Mouse (Mus musculus) heart, adult 2 months (tissue): ENCODE measurements around the gene Nkapd1. TPM values are rescaled to one million over a fixed set of nuclear protein-coding genes. Genes with fewer than 3 reads are reported as not detected.

Source experiments
- DNase-seq, 2 experiments: peaks; one replicate each; pipeline ENCODE4 v3.0.0; 2021
- H3K27ac ChIP-seq: fragments of 200-600 bp; 2 replicates; pipeline ENCODE4 v1.8.1; 2022
- H3K27me3 ChIP-seq: fragments of 200-500 bp; 2 replicates; pipeline ENCODE4 v1.6.1; 2012; ENCODE audit warnings: mild to moderate bottlenecking, low read length, inconsistent platforms, mixed read lengths; ENCODE audit not compliant: control insufficient read depth, insufficient read depth
- H3K36me3 ChIP-seq: fragments of 200-500 bp; 2 replicates; pipeline ENCODE4 v1.6.1; 2012; ENCODE audit warnings: low read length, inconsistent platforms; ENCODE audit not compliant: control insufficient read depth, insufficient read depth
- H3K4me1 ChIP-seq: fragments of 200-500 bp; 2 replicates; pipeline ENCODE4 v1.6.1; 2011; ENCODE audit warnings: low read length; ENCODE audit not compliant: control insufficient read depth, insufficient read depth
- H3K4me3 ChIP-seq: fragments of 200-600 bp; 2 replicates; pipeline ENCODE4 v1.8.1; 2022
- H3K79me2 ChIP-seq: fragments of 200-500 bp; replicated peaks from 2 replicates; pipeline ENCODE4 v1.6.1; 2012; ENCODE audit warnings: mild to moderate bottlenecking, inconsistent platforms, low read length, moderate library complexity, mixed read lengths; ENCODE audit not compliant: control insufficient read depth, insufficient read depth
- H3K9ac ChIP-seq: fragments of 200-500 bp; 2 replicates; pipeline ENCODE4 v1.6.1; 2012; ENCODE audit warnings: low read depth, mild to moderate bottlenecking, control low read depth, inconsistent platforms, low read length, mixed read lengths
- CTCF ChIP-seq: fragments of 200-600 bp; IDR thresholded peaks from 2 replicates; pipeline ENCODE4 v1.8.1; 2022; ENCODE audit warnings: antibody characterized with exemption, mild to moderate bottlenecking, moderate library complexity
- EP300 ChIP-seq: fragments of 200-500 bp; IDR thresholded peaks from 2 replicates; pipeline ENCODE4 v1.6.1; 2011; ENCODE audit warnings: low read depth, low read length, control low read depth; ENCODE audit not compliant: insufficient read depth
- POLR2A ChIP-seq: fragments of 200-500 bp; IDR thresholded peaks from 2 replicates; pipeline ENCODE4 v1.6.1; 2011; ENCODE audit warnings: mild to moderate bottlenecking, low read depth, low read length, control low read depth; ENCODE audit not compliant: insufficient read depth
- WGBS: fragments of 180-500 bp; shearing (Covaris S2); methylation state at CpG from one replicate; pipeline ENCODE4 v1.1.7; 2018; 5-methylcytosine and 5-hydroxymethylcytosine counted together
- intact Hi-C: fragments of 180-260 bp; cut with DNase I; formaldehyde crosslinking; loops from one replicate; pipeline ENCODE4 v1.15.1; 2025
- polyA plus RNA-seq: library from polyadenylated mRNA; depleted of rRNA; stranded (reverse); fragments of >200 nt; gene quantifications from 2 replicates; pipeline ENCODE4 v1.2.3, GENCODE M21; 2012
- total RNA-seq, 2 experiments: library from RNA; stranded (reverse); gene quantifications; 2 replicates each; pipeline ENCODE4 v1.2.3; 2021

Gene Nkapd1
- total and polyA plus RNA-seq, 3 experiments = 3.1 to 13.2 (median 11.9) TPM

GRCm38 (mm10) chr9:50658941-50659388 is 41.7 kb upstream of the Nkapd1 start:
- Histone ChIP-seq H3K4me3 (peak overlapping the region; percentile 96), H3K36me3 (peaks cover 16% of the 10 kb centered on the region), H3K27ac (peak overlapping the region; percentile 95), H3K79me2 (peaks cover 3% of the 10 kb centered on the region), H3K27me3 (no peaks in the 10 kb centered on the region), H3K4me1 (peaks cover 2% of the 10 kb centered on the region), H3K9ac (peak overlapping the region; percentile 88)
- intact Hi-C loops = loop anchor here (1.0 to 2.0 kb wide), 2 partner anchors 54 to 109 kb away; partner anchors contain the start of gene Fdxacb1
- DNase-seq = no peak
- TF ChIP-seq CTCF = no peak
- no peak for TF ChIP-seq POLR2A
- TF ChIP-seq EP300 = no peak
- under 1% methylated on average over 28 of the region's 28 CpGs for WGBS

DNA sequence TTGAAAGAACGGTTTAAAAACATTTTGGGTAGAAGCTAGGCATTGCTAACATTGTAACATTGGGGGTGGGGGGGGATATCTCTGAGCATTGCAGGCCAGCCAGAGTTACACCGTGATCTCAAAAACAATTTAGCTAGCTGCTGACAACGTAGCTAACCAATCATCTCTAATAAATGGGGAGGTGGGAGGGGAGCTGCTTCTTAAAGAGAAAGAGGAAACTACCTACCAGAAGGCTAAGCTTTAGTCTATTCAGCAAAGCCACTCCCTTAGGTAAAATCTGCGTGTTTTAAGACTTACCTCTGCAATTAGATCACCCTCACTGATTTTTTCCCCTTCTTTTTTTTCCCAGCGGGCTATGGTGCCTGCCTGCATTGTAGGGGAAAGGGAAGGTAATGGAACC is 41.1 kb upstream of the Nkapd1 start:
- Histone ChIP-seq H3K4me1 (peaks cover 2% of the 10 kb centered on the region), H3K4me3 (peak overlapping the region; percentile 96), H3K27me3 (no peaks in the 10 kb centered on the region), H3K79me2 (peaks cover 3% of the 10 kb centered on the region), H3K9ac (peak overlapping the region; percentile 88), H3K27ac (peak overlapping the region; percentile 95), H3K36me3 (peaks cover 16% of the 10 kb centered on the region)
- WGBS = 18% methylated on average over 5 of the region's 5 CpGs
- no peak for DNase-seq
- TF ChIP-seq EP300 (no peak), POLR2A (no peak), CTCF (no peak)
- intact Hi-C loops = loop anchor here (2.0 kb wide), 1 partner anchor 54 kb away; no protein-coding TSS in a partner anchor

DNA sequence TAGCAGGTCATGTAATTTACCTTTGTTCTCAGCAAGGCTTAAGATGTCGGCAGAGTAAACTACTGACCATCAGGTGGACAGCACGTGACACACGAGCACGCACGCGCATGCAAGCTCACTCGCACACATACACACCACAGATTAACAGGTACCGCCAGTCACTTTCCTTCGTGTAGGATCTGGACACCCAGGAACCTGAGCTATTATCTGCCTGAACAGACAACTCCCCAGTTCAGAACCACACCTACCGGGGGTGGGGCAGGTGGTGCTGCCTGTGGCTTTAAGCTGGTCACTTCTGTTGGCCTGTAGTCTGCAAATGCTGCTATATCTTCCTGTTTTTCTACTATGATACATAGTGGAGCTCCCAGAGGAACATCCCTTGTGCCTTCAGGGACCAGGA is 33.2 kb upstream of the Nkapd1 start:
- no peaks in the 10 kb centered on the region for H3K27me3 ChIP-seq
- DNase-seq = no peak
- H3K4me3 ChIP-seq = no peak overlapping the region
- no peaks in the 10 kb centered on the region for H3K79me2 ChIP-seq
- peaks cover 3% of the 10 kb centered on the region for H3K36me3 ChIP-seq
- intact Hi-C loops = no loop called here
- no peaks in the 10 kb centered on the region for H3K4me1 ChIP-seq
- no peak for TF ChIP-seq CTCF
- no peak for TF ChIP-seq EP300
- no peak for TF ChIP-seq POLR2A
- no peak overlapping the region for H3K9ac ChIP-seq
- no peak overlapping the region for H3K27ac ChIP-seq
- WGBS = 93% methylated on average over 10 of the region's 10 CpGs

- peaks cover 3% of the 10 kb centered on the region for H3K36me3 ChIP-seq
- TF ChIP-seq EP300 (no peak), POLR2A (no peak), CTCF (no peak)
- DNase-seq = no peak
- H3K79me2 ChIP-seq = no peaks in the 10 kb centered on the region
- H3K4me3 ChIP-seq = no peak overlapping the region
- 69% methylated on average over 10 of the region's 10 CpGs for WGBS
- H3K27ac ChIP-seq = no peak overlapping the region
- no peak overlapping the region for H3K9ac ChIP-seq
- intact Hi-C loops = no loop called here
- H3K27me3 ChIP-seq = no peaks in the 10 kb centered on the region
- H3K4me1 ChIP-seq = no peaks in the 10 kb centered on the region
Observed at GRCm38 (mm10) chr9:50646826-50647370, 29.6 kb upstream of the Nkapd1 start.

GRCm38 (mm10) chr9:50634270-50634669 is 17.0 kb upstream of the Nkapd1 start:
- Histone ChIP-seq H3K36me3 (no peaks in the 10 kb centered on the region; the same call in 1 of the 2 replicates), H3K79me2 (no peaks in the 10 kb centered on the region), H3K4me1 (no peaks in the 10 kb centered on the region), H3K27me3 (no peaks in the 10 kb centered on the region), H3K27ac (no peak overlapping the region), H3K9ac (no peak overlapping the region), H3K4me3 (no peak overlapping the region)
- no peak for DNase-seq
- intact Hi-C loops = no loop called here
- TF ChIP-seq EP300 = no peak
- no peak for TF ChIP-seq CTCF
- WGBS = 93% methylated on average over 11 of the region's 11 CpGs

DNA sequence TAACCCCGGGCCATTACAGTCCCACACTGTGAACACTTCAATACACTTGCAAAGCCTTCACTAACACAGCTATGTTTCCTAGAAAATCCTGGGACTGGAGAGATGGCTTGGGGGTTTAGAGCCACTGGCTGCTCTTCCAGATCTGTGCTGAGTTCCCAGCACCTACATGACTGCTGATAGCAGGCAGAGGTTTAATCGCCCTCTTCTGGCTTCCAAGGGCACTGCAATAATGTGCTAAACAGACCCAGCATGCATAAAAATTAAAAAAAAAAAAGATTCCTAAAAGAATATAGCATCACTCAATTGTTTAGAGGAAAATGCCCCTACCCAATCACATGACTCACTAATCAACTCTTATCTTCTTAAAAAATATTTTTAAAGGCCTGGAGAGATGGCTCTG is 15.8 kb upstream of the Nkapd1 start:
- Histone ChIP-seq H3K27me3 (no peaks in the 10 kb centered on the region), H3K4me1 (no peaks in the 10 kb centered on the region), H3K27ac (no peak overlapping the region), H3K9ac (no peak overlapping the region), H3K4me3 (no peak overlapping the region), H3K36me3 (no peaks in the 10 kb centered on the region; the same call in 1 of the 2 replicates), H3K79me2 (no peaks in the 10 kb centered on the region)
- intact Hi-C loops = no loop called here
- peak; percentile 50 for TF ChIP-seq CTCF
- no peak for TF ChIP-seq POLR2A
- whole genome bisulfite sequencing = 65% methylated on average over 2 of the region's 2 CpGs
- DNase-seq = no peak
